Mouse (Mus musculus) right cerebral cortex, postnatal 4 days (tissue): ENCODE results near the gene Tpr.

Source experiments
- DNase-seq: peaks from one replicate; pipeline ENCODE4 v3.0.0-alpha.2; 2022

Gene Tpr

GRCm38 (mm10) chr1:150463691-150464090 is 71.1 kb downstream of the Tpr start:
- no peak for DNase-seq

DNA sequence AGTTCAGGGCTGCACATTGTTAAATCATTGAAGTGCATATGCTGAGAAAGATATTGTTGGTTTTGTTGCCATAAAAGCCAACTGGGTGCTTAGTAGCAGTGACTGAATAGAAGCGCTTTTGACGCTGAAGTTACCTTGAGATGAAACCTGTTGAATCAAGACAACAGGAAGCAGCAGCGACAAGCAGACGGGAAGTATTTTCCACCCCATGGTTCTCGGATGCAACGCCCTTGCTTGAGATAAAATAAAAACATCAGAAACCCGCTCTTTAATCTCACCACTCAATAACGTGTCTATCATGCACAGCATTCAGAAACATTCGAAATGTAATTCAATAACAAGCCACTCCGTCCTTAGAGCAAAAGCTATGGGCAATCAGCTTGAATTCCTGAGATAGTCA is 72.7 kb downstream of the Tpr start:
- DNase-seq = no peak

GRCm38 (mm10) chr1:150466132-150466531 is 73.5 kb downstream of the Tpr start, which contains the start of gene Prg4:
Gene Prg4, minus strand, starts transcription at chr1:150466165.
- no peak for DNase-seq

DNA sequence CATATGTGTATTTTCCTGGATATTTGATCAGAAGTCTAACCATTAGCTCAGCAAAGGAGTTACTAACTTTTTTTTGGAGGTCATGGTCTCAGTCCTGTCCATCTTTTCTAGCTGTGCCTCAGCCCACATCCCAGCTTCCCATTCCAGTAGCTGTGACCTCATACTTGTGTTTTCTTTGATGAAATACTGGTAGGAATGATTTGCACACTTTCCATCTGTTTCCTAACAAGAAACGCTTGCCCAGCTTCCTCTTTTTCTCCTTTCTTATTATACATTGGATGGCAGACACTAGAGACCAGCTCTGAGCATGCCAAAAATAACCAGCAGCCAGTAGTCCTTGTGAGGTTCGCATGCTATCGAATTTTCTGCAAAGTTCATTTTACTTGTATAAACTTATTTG is 77.4 kb downstream of the Tpr start:
- DNase-seq = no peak

GRCm38 (mm10) chr1:150472525-150472924 is 79.9 kb downstream of the Tpr start:
- no peak for DNase-seq

DNA sequence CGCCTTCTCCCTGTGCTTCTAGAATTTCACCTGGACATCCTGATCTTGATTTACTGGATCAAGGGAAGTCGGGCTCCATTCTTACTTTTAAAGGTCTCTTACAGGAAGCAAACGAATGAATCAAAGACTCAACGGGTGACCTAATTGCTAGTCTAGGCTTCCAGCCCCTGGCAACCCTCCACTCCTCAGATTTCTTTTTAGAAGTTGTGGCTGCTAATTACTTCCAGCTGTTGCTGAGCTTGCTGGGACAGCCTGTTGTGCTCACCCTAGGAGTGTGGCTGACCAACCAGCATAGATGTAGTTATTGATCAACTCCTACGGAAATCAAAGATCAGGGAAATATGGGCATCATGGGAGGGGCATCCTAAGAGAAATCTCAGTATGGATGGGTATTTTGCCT is 88.0 kb downstream of the Tpr start:
- no peak for DNase-seq

- no peak for DNase-seq
These were observed 96.5 kb downstream of the Tpr start for GRCm38 (mm10) chr1:150489148-150489547.

DNA sequence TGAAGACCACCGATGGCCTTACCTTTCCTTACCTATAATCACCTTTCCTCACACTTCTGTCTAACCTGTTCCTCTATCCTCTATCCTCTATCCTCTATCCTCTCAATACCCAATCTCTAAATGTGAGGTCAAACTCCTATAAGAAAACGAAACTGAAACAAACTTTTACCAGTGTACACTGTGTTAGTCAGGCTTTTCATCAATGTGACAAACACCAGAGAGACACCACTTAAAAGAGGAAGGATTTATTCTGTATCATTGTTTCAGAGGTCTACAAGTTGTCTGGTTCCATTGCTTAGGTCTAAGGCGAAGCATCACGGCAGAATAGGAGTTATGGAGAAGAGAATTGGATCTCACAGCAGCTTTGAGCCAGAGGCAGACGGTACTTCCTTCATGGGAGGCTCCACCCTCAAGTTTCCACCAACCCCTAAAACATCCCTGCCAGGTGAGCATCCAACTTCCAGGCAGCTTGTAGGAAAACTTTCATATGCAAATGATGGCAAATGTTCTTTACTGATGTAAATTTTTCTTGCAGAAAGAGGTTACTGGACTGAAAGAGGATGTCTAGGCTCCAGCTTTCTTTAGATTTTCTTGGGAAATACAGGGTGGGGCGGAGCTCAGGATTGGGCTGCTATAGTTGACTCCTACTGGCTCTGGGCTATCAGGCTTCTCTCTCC is 104.1 kb downstream of the Tpr start:
- DNase-seq = no peak

DNA sequence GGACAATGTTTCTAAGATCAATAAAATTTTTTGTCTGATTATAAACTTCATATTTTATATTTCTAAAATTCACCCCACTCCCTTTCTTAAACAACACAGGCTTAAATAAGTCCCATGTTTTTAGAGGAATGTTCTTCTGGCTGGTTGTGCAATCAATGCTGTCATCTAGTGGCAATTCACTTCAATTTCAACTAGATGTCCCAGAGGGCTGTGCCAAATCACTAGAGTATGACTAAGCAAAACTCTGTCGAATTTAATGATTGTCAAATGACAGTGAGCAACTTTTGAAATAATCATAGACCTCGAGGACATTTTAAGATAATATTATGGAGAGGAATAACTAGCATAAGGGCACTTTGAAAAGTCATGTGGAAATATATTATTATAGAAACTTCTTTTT is 105.1 kb downstream of the Tpr start:
- no peak for DNase-seq

- no peak for DNase-seq
These were observed 105.5 kb downstream of the Tpr start for GRCm38 (mm10) chr1:150498177-150498576.
